Mouse (Mus musculus) CH12.LX (cell line): ENCODE results near the gene Tmem229b. TPM values are rescaled to one million over a fixed set of nuclear protein-coding genes. Genes with fewer than 3 reads are reported as not detected.

Experiments
- DNase-seq: peaks from one replicate; pipeline ENCODE4 v3.0.0-alpha.2; 2013; ENCODE audit errors: extremely low read depth
- H3K27ac ChIP-seq: 2 replicates; pipeline ENCODE4 v1.5.1; 2012; ENCODE audit warnings: low read depth, mild to moderate bottlenecking, control low read depth, moderate library complexity; ENCODE audit not compliant: insufficient read depth
- H3K27me3 ChIP-seq: replicated peaks from 2 replicates; pipeline ENCODE3; 2012; ENCODE audit warnings: inconsistent platforms
- H3K36me3 ChIP-seq, 2 experiments: replicated peaks in 1 of 2; 2 replicates each; pipeline versions ENCODE3 to v1.6.1; 2012; ENCODE audit warnings: inconsistent platforms in 1 of 2, low read length in 1 of 2, mild to moderate bottlenecking in 1 of 2, mixed read lengths in 1 of 2, moderate library complexity in 1 of 2; ENCODE audit not compliant: control insufficient read depth in 1 of 2, insufficient read depth in 1 of 2
- H3K4me1 ChIP-seq, 2 experiments: 2 replicates each; pipeline ENCODE4 v1.6.1; 2012; ENCODE audit warnings: inconsistent platforms in 1 of 2, moderate library complexity in 1 of 2; ENCODE audit not compliant: insufficient read depth in 2 of 2, control insufficient read depth in 1 of 2
- H3K4me2 ChIP-seq: 2 replicates; pipeline ENCODE4 v1.6.1; 2012; ENCODE audit warnings: low read depth, mild to moderate bottlenecking, control low read depth; ENCODE audit not compliant: poor library complexity, insufficient read depth, severe bottlenecking
- H3K4me3 ChIP-seq, 3 experiments: fragments of 150-350 bp in 1 of 3; sonication (generic) in 1 of 3; replicated peaks in 1 of 3; 2 replicates each; pipeline versions ENCODE3 to v1.5.1; 2011 to 2012; ENCODE audit warnings: low read depth in 2 of 3, low read length in 2 of 3, mild to moderate bottlenecking in 2 of 3, moderate library complexity in 2 of 3, control low read depth in 1 of 3, improper control_type of control experiment in 1 of 3, inconsistent platforms in 1 of 3, mixed read lengths in 1 of 3; ENCODE audit not compliant: poor library complexity in 1 of 3
- H3K79me2 ChIP-seq: replicated peaks from 2 replicates; pipeline ENCODE4 v1.6.1; 2012; ENCODE audit warnings: mild to moderate bottlenecking, moderate library complexity; ENCODE audit not compliant: control insufficient read depth, poor library complexity, insufficient read depth, severe bottlenecking; ENCODE audit errors: extremely low read depth
- H3K9ac ChIP-seq: 2 replicates; pipeline ENCODE4 v1.6.1; 2012; ENCODE audit warnings: low read depth, mild to moderate bottlenecking, control low read depth, moderate library complexity; ENCODE audit not compliant: insufficient read depth
- H3K9me3 ChIP-seq: replicated peaks from 2 replicates; pipeline ENCODE3; 2012; ENCODE audit warnings: low read length, inconsistent platforms, mixed read lengths
- CHD1 ChIP-seq: IDR thresholded peaks from 2 replicates; pipeline ENCODE4 v1.6.1; 2012; ENCODE audit warnings: low read depth, low read length, improper control_type of control experiment, inconsistent platforms
- CHD2 ChIP-seq: IDR thresholded peaks from 2 replicates; pipeline ENCODE4 v1.6.1; 2011; ENCODE audit warnings: low read length, improper control_type of control experiment
- CTCF ChIP-seq, 2 experiments: IDR thresholded peaks in 1 of 2; conservative IDR thresholded peaks in 1 of 2; 2 replicates each; pipeline ENCODE4 v1.5.1; 2011 to 2012; ENCODE audit warnings: low read depth in 2 of 2, low read length in 2 of 2, improper control_type of control experiment in 1 of 2, inconsistent platforms in 1 of 2, mild to moderate bottlenecking in 1 of 2, moderate library complexity in 1 of 2
- E2F4 ChIP-seq: IDR thresholded peaks from 2 replicates; pipeline ENCODE4 v1.6.1; 2011; ENCODE audit warnings: low read depth, low read length, improper control_type of control experiment; ENCODE audit not compliant: insufficient replicate concordance
- EP300 ChIP-seq: IDR thresholded peaks from 2 replicates; pipeline ENCODE4 v1.6.1; 2011; ENCODE audit warnings: low read length, improper control_type of control experiment
- ETS1 ChIP-seq: conservative IDR thresholded peaks from 2 replicates; pipeline ENCODE4 v1.6.1; 2012; ENCODE audit warnings: low read depth, mild to moderate bottlenecking, inconsistent platforms, low read length, improper control_type of control experiment, moderate library complexity
- HCFC1 ChIP-seq: IDR thresholded peaks from 2 replicates; pipeline ENCODE4 v1.6.1; 2012; ENCODE audit warnings: low read depth, mild to moderate bottlenecking, inconsistent platforms, low read length, improper control_type of control experiment
- IRF4 ChIP-seq: IDR thresholded peaks from 2 replicates; pipeline ENCODE4 v1.6.1; 2014; ENCODE audit warnings: low read depth, mild to moderate bottlenecking, inconsistent platforms, low read length, improper control_type of control experiment
- MYC ChIP-seq: IDR thresholded peaks from 2 replicates; pipeline ENCODE4 v1.6.1; 2011; ENCODE audit warnings: low read depth, mild to moderate bottlenecking, improper control_type of control experiment, low read length
- PAX5 ChIP-seq: IDR thresholded peaks from 2 replicates; pipeline ENCODE4 v1.6.1; 2012; ENCODE audit warnings: low read length, inconsistent platforms, mixed read lengths
- POLR2A ChIP-seq: IDR thresholded peaks from 2 replicates; pipeline ENCODE4 v1.6.1; 2011; ENCODE audit warnings: low read depth, mild to moderate bottlenecking, improper control_type of control experiment, low read length
- RAD21 ChIP-seq: IDR thresholded peaks from 2 replicates; pipeline ENCODE4 v1.6.1; 2011; ENCODE audit warnings: low read depth, mild to moderate bottlenecking, low read length, improper control_type of control experiment, moderate library complexity
- RCOR1 ChIP-seq: conservative IDR thresholded peaks from 2 replicates; pipeline ENCODE4 v1.6.1; 2012; ENCODE audit warnings: low read depth, mild to moderate bottlenecking, inconsistent platforms, low read length, improper control_type of control experiment
- SIN3A ChIP-seq: IDR thresholded peaks from 2 replicates; pipeline ENCODE4 v1.6.1; 2012; ENCODE audit warnings: low read length, improper control_type of control experiment, inconsistent platforms
- SMC3 ChIP-seq: IDR thresholded peaks from 2 replicates; pipeline ENCODE4 v1.6.1; 2011; ENCODE audit warnings: low read depth, low read length, improper control_type of control experiment
- TBP ChIP-seq: conservative IDR thresholded peaks from 2 replicates; pipeline ENCODE4 v1.6.1; 2011; ENCODE audit warnings: low read depth, low read length, improper control_type of control experiment
- USF1 ChIP-seq: IDR thresholded peaks from 2 replicates; pipeline ENCODE4 v1.6.1; 2014; ENCODE audit warnings: low read depth, mild to moderate bottlenecking, inconsistent platforms, low read length, improper control_type of control experiment
- USF2 ChIP-seq: conservative IDR thresholded peaks from 2 replicates; pipeline ENCODE4 v1.6.1; 2011; ENCODE audit warnings: low read depth, low read length, improper control_type of control experiment
- ZC3H11A ChIP-seq: IDR thresholded peaks from 2 replicates; pipeline ENCODE4 v1.6.1; 2012; ENCODE audit warnings: low read depth, mild to moderate bottlenecking, inconsistent platforms, low read length, improper control_type of control experiment
- ZKSCAN1 ChIP-seq: IDR thresholded peaks from 2 replicates; pipeline ENCODE4 v1.6.1; 2012; ENCODE audit warnings: low read depth, inconsistent platforms, low read length, improper control_type of control experiment, borderline replicate concordance
- ZMIZ1 ChIP-seq: IDR thresholded peaks from 2 replicates; pipeline ENCODE4 v1.6.1; 2012; ENCODE audit warnings: low read depth, mild to moderate bottlenecking, inconsistent platforms, low read length, improper control_type of control experiment
- dilution Hi-C: fragments of 300-500 bp; cut with MboI; formaldehyde crosslinking; loops from 2 replicates; pipeline ENCODE4 v1.14.3; 2020; ENCODE audit warnings: low sequenced_read_pairs; ENCODE audit not compliant: extremely low pct_unique_long_range_greater_than_20kb, extremely low pct_ligation_motif_present
- in situ Hi-C: fragments of 300-500 bp; cut with MboI; formaldehyde crosslinking; loops from 3 replicates; pipeline ENCODE4 v1.14.3; 2019; ENCODE audit warnings: low sequenced_read_pairs, low pct_ligation_motif_present, low pct_unique_long_range_greater_than_20kb, mixed read lengths
- polyA plus RNA-seq: library from polyadenylated mRNA; unstranded; fragments of >175 nt; gene quantifications from 2 replicates; pipeline ENCODE4 v1.2.1, GENCODE M21; 2012; ENCODE audit warnings: low read depth; ENCODE audit not compliant: insufficient read length
- total RNA-seq, 2 experiments: library from RNA; depleted of rRNA; stranded (reverse); fragments of 300-350 nt in 1 of 2; fragments of >200 nt in 1 of 2; gene quantifications; 2 replicates each; pipeline ENCODE4 v1.2.3; 2012 to 2014

Gene Tmem229b
- total and polyA plus RNA-seq, 3 experiments = 41.7 to 129 (median 66.5) TPM

DNA sequence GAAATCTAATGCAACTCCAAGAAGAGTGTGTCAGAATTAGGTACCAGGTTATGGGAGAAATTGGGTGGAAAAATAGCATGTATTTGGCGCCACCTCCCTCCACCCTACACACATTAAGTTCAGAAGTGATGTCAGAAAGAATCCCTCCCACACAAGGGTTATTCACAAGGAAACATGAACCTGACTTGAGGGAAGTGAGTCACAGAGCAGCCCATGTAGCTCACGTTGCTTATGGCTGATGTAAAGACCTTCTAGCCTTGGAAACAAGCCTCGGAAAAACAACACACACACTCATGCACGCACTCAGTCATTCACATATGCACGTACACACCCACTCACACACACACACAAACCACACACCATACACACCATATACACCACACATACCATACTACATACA lies 67.3 kb downstream of the Tmem229b start:
- peaks cover 8 to 20% of the 10 kb centered on the region in 2 experiments for H3K4me1 ChIP-seq
- peak; percentile 27 for DNase-seq
- no peak overlapping the region for H3K9ac ChIP-seq
- no peak overlapping the region for H3K4me2 ChIP-seq
- H3K4me3 ChIP-seq = no peak overlapping the region
- no peaks in the 10 kb centered on the region for H3K27me3 ChIP-seq
- dilution Hi-C loops (no loop called here), in situ Hi-C loops (no loop called here)
- H3K79me2 ChIP-seq = no peaks in the 10 kb centered on the region
- no peak overlapping the region for H3K27ac ChIP-seq
- H3K36me3 ChIP-seq = no peaks in the 10 kb centered on the region
- TF ChIP-seq ETS1 = 0 out of 2 replicates have a peak, but pooled peaks have one; percentile 13
- no peak for TF ChIP-seq ZKSCAN1
- no peak for TF ChIP-seq EP300
- no peak for TF ChIP-seq TBP
- TF ChIP-seq PAX5 = no peak
- TF ChIP-seq ZMIZ1 = no peak
- no peak for TF ChIP-seq RAD21
- TF ChIP-seq, all 38 proteins: peak for 1
- H3K9me3 ChIP-seq = no peaks in the 10 kb centered on the region

DNA sequence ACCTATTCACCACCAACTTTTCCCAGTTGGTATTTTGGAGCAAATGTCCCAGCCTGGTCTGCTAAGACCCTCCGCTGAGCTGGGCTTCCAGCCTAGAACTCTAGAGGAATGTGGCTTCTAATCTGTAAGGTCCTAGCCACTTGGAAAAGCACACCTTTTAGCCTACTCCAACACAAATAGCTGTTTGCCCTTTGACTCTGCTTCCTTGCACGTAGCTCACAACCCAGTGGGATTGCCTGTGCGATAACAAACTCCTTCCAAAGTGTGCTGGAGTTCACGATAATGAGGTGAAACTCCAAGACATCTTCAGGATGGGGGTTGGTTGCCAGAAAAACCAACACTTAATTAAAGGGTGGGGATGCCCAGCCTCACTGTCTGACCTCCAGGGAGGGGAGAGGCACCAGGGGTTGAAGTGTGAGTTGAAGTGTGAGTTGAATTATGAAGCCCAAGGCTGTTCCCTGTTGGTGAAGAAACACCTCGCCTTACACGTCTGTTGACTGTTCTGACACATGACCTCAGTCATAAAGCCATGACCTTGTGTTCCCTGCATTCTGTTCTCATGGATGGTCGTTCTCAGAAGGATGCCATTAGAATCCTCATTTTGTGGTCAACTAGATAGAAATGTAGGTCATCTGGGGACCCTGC lies 67.9 kb downstream of the Tmem229b start:
- H3K36me3 ChIP-seq = no peaks in the 10 kb centered on the region
- in situ Hi-C loops = no loop called here
- H3K9ac ChIP-seq = no peak overlapping the region
- H3K4me2 ChIP-seq = no peak overlapping the region
- H3K4me3 ChIP-seq = no peak overlapping the region
- DNase-seq = no peak
- no peaks in the 10 kb centered on the region for H3K27me3 ChIP-seq
- no peaks in the 10 kb centered on the region for H3K9me3 ChIP-seq
- peaks cover 8 to 15% of the 10 kb centered on the region in 2 experiments for H3K4me1 ChIP-seq
- H3K27ac ChIP-seq = no peak overlapping the region
- TF ChIP-seq E2F4 (no peak), SIN3A (no peak), SMC3 (no peak), TBP (no peak), USF2 (no peak), MYC (no peak), IRF4 (no peak), CHD2 (no peak), HCFC1 (no peak), CHD1 (no peak), POLR2A (no peak), USF1 (no peak), RAD21 (no peak), CTCF (conservative IDR thresholded peaks at IDR 0.05 in 1 of 2, IDR thresholded peaks at IDR 0.05 in 1 of 2; ENCODE audit: low read depth in 2 of 2, low read length in 2 of 2) (no peak), ZC3H11A (no peak), RCOR1 (no peak)
- TF ChIP-seq, all 38 proteins: peak for 0
- dilution Hi-C loops = no loop called here
- H3K79me2 ChIP-seq = no peaks in the 10 kb centered on the region
